Mouse (Mus musculus): ENCODE results near the gene Bcar1.

The Bcar1 gene

GRCm38 (mm10) chr8:111736321-111736720 lies 7.3 kb downstream of the Bcar1 start:
- no peak for DNase-seq (ENCODE audit: low read depth)

GRCm38 (mm10) chr8:111735791-111736190 lies 7.8 kb downstream of the Bcar1 start:
- no peak for DNase-seq (ENCODE audit: low read depth)

DNA sequence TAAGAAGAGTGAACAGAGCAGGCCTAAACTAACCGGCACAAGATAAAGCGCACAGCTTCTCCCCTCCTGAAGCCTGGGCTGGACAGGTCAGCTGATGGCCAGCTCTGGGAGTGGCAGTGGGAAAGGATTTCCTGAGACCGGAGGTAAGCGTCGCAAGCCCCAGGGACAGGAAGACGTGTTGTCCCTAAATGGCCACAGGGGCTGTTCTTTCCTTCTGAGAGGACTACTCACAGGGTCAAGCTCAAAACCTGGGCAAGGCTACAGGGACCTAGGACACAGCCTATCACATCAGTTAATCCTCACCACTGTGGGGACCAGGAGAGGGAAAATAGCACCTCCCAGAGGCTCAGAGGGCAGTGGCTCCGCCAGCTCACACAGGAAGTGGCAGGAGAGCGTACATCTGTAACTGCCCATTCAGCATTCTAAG lies 8.3 kb downstream of the Bcar1 start:
- no peak for DNase-seq (ENCODE audit: low read depth)

DNA sequence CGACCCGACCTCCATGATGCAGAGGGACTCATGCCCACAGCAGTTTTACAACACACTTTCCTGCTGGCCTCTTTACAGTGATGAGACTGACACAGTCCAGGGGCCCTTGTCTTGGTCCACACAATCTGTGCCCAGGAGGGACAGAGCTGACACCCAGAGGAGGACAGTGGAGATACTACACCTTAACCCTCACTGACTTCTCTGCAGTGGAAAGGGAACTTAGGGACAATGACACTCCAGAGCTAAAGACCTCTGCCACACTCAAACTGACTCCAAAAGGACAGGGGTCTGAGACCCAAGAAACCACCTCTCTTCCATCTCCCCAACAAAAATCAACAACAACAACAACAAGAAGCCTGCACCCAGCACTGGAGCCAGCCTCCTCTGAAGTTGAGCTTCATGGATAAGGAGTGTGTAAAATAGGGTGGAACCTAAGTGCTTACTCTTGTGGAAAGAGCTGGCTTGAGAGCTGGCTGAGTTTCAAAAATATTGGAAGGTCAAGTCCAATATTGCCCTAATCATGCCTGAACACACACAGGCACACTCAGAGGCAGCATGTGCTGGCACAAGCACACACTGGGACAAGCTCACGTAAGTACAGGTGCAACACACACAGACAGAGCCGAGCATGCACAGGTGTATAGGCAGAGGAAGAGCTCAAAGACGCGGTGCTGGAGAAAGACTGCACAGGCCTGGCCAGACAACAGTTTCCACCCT lies 9.2 kb downstream of the Bcar1 start:
- no peak for DNase-seq (ENCODE audit: low read depth)

GRCm38 (mm10) chr8:111733581-111734243 lies 9.9 kb downstream of the Bcar1 start:
- peak; percentile 64 for DNase-seq (ENCODE audit: low read depth)

DNA sequence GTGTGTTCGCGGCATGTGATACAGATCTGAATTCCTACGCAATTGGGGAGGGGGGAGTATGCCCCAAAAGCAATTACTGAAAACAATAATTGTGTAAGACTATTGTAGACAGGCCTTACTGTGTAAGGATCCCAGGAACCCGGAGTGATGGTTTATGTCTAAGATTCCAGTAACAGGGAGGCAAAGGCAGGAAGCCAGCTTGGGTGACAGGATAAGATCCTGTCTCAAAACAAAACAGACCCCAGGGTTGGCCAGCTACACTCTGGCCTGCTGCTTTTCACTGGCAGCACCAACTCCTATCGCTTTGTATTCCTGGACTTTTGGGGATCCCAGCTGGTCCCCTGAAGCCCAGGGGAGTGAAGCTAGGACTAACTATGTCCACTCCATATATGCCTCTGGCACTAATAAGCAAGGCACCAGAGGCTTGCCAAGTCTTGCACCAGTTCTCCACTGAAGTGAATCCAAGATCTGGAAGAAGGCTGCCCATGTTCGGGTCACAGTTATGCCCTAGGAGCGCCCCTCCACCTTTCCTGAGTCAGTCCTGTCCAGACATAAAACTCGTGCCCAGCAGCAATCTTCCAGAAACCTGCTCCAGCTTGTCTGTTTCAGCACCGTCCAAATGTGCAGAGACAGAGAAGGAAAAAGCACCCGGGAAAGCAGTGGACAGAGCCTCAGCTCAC lies 11.1 kb downstream of the Bcar1 start:
- DNase-seq (ENCODE audit: low read depth), result peak; percentile 58

GRCm38 (mm10) chr8:111732004-111732403 lies 11.6 kb downstream of the Bcar1 start:
- peak; percentile 98 for DNase-seq (ENCODE audit: low read depth)

GRCm38 (mm10) chr8:111731231-111731977 lies 12.2 kb downstream of the Bcar1 start:
- DNase-seq (ENCODE audit: low read depth), result peak; percentile 47

DNA sequence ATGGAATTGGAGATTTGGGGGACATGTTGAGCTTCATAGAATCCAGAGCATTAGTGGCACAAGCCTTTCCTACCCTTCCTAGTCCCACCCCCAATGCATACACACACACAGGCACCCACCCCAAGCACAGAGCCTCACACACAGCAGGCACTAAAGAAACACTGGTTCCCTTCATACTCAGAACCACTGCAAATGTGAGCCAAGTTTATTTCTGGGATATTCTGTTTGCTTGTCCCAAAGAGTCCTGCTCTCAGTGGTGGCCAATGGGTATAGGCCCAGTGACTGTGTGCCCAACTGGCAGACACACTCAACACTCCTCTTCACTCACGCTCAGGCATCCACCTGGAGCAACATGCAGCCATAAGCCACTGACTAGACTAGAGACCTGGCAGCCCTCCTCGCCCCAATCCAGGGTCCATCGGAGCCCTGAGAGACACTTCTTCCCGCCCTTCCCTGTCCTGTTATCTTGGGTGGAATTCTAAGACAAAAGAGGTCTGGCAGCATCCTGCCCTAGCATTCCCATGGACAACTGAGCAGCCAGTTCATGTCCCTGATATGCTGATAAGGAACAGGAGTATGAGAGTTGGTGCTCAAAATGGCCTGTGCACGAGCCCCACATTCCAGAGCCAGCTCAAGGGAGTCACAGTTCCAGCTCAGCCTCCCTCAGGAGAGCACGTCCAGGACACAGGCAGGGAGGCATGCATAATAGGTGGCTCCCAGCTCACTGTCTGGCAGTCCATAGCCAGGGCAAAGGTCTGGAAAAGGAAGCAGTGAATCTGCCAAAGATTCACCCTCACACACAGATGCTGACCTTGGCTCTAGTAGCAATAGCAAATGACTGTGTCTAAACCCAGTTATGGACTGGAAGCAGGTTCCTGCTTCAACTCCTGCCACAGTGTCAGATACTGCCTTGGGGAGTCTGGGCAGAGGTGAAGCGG lies 14.1 kb downstream of the Bcar1 start:
- DNase-seq (ENCODE audit: low read depth), result no peak

DNA sequence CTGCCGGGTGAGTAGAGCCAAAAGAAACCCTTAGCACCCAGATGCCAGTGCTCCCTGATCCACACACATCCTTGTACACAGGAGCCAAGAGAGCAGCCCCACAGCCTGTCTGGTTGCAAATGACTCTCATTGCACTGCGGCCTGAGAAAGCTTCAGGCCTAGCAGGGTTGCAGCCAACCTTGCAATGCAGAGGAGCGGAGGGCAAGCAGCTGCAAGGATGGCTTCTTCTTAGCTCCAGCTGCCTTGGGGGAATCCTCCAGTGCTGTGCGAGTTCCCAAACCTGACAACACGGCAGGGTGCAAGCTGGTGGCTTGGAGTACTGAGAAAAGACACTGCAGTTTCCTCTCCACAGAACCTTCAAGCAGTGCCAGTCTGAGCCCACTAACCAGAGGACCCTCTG lies 15.1 kb downstream of the Bcar1 start:
- no peak for DNase-seq (ENCODE audit: low read depth)

DNA sequence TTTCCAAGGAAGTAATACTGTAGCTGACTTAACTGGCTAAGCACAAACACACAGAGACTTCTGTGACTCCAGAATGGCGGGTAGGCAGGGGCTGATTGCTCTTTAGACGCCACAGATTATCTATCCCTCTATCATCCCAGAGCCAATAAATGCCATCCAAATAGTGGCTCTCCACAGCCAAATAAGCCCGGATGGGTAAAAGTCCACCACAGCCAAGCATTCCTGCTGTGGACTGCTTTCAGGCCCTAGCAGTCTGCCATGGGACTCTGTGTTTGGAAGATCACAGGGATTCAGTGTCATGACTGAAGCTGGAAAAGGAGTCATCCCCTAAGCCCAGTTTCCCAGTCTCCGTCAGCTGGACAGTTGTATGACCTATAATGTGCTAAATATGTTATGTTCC lies 16.1 kb downstream of the Bcar1 start:
- DNase-seq (ENCODE audit: low read depth), result no peak

GRCm38 (mm10) chr8:111726102-111726900 lies 17.3 kb downstream of the Bcar1 start:
- peak; percentile 87 for DNase-seq (ENCODE audit: low read depth)

DNA sequence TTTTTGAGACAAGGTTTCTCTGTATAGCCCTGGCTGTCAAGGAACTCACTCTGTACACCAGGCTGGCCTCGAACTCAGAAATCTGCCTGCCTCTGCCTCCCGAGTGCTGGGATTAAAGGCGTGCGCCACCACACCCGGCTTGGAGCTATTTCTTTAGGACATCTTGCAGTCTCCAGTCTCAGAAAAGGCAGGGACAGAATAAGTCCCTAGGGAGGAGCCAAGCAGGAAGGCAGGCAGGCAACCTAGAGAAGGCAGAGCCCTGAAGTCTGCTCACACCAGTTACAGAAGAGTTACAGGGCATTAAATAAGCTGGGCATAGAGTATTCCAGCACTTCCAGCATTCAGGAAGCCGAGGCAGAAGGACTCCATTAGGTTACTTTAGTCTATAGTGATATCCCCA lies 18.3 kb downstream of the Bcar1 start:
- DNase-seq (ENCODE audit: low read depth), result no peak

DNA sequence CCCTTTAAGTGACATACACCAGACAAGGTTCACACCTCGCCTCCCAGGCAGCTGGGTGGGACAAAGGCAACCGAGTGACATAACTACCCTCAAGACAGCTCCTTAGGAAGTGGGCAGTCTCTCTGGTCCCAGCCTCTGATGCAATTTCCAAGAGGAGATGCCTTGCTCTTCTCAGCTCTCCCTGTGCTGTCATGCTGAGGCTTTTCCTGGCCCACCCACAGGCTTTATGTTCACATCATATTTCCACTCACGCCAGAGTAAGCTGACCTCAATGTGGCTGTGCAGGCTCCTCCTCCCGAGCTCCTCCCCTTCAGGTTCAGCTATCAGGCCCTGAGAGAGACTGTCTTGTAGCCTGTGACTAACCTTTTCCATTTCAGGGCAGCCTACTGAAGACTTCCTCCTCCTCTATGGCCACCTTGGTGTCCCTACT lies 23.5 kb downstream of the Bcar1 start:
- peak; percentile 53 for DNase-seq (ENCODE audit: low read depth)

GRCm38 (mm10) chr8:111718937-111719336 lies 24.7 kb downstream of the Bcar1 start:
- DNase-seq (ENCODE audit: low read depth), result no peak

- DNase-seq (ENCODE audit: low read depth), result peak; percentile 60
Measured at GRCm38 (mm10) chr8:111717866-111718265, 25.7 kb downstream of the Bcar1 start.

DNA sequence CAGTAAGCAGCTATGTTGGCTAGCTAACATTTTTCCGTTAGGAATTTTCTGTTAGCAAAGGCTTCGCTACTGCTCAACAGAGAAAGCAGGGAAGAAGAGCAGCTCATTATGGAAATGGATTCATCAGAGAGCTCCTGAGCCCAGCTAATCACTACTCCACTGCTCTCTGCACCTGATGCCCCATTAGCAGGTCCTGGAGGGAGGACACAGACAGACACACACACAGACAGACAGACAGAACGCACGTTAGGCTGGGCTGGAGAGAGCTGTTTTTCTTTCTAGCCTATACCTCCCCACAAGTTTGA lies 26.2 kb downstream of the Bcar1 start:
- no peak for DNase-seq (ENCODE audit: low read depth)

DNA sequence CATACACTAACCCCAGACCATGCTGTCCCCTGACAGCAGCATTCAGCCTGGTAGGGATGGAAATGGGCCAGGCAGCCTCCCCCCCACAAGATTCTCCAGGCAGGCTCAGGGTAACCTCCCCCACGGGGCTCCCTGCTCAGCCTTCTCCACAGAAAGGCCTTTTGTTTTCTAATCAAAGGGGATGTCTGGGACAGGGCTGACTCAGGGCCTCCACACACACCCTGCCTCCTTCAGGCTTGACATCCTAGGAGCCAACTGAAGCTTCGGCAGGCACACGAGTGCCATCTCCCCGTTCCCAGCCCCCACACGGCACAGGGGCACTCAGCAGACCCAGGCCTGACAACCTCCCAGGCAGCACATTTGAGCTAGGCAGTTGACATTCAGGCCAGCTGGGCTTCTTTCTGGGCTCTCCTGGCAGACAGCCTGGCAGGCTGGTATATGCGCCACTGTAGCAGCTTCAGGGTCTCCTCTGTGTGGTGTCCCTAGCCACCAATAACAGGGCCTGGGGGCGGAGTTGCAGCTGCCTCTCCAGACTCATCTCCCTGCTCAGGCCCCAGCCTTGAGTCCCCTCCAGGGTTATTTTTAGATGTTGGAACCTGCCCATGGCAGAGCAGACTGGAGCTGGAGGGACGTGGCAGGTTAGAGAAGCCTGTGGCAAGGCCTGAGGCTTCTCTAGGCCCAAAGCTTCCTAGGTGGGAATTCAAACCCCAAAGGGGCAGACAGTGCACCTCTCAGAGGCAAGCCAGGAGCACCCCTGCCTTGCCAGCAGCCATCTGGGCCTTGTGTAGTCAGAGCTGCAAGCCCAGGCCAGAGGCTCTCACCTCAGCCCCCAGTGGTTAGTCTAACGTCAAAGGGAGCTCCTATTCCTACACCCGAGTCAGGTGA lies 26.8 kb downstream of the Bcar1 start:
- peak; percentile 90 for DNase-seq (ENCODE audit: low read depth)

DNA sequence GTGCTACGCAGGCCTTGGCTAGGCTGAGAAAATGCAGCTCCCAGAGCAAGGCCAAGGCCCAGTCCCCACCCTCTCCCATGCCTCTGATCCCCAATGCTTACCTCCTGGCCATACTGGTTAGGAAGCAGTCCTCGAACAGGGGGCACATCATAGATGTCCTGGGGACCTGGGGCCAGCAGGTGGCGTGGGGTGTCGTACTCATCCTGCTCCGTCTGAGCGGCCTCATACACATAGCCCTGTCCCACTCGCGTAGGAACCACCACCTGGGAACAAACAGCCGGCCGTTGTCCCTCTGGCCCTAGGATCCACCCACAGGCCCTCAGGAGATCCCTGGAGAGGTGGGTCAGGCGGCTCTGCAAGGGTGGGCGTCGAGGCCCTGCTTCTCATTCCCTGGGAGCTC lies 28.1 kb downstream of the Bcar1 start:
- DNase-seq (ENCODE audit: low read depth), result no peak

GRCm38 (mm10) chr8:111714295-111714694 lies 29.3 kb downstream of the Bcar1 start:
- DNase-seq (ENCODE audit: low read depth), result no peak

Measured in NIH3T3 (cell line).